Mouse (Mus musculus) heart, postnatal 25 days (tissue): Measurements from ENCODE around the gene Aig1. TPM values are rescaled to one million over a fixed set of nuclear protein-coding genes. Genes with fewer than 3 reads are reported as not detected.
A peak's percentile ranks its signal among the peaks of the same experiment; 100 is the strongest.

Source experiments
- DNase-seq: peaks from one replicate; pipeline ENCODE4 v3.0.0; 2022; ENCODE audit warnings: low spot score
- intact Hi-C: fragments of 180-260 bp; cut with DNase I; formaldehyde crosslinking; loops from one replicate; pipeline ENCODE4 v1.15.1; 2025
- total RNA-seq, 2 experiments: library from RNA; stranded (reverse); gene quantifications; 2 replicates each; pipeline ENCODE4 v1.2.3; 2021

The Aig1 gene
- total RNA-seq, 2 experiments from 2014 or later: 56.0 to 57.4 TPM

DNA sequence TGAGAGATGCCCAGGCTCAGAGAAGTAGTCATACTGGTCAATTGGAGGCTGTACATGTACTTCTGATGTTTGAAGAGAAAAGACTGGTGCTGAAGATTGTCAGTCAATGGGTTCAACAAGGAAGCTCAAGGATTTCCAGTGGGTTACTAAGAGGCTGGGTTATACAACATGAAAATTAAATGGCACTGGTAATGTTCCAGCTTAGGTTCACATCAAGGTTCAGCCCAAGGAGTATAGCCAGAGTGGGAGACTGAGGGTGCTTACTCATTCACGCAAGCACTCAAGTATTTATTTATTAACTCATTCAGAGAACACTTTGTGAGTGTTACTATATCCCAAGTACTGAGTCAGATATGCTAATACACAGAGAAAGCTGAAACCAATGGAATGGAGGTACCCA, 79.2 kb downstream of the Aig1 start:
- DNase-seq: no peak
- intact Hi-C loops: no loop called here

DNA sequence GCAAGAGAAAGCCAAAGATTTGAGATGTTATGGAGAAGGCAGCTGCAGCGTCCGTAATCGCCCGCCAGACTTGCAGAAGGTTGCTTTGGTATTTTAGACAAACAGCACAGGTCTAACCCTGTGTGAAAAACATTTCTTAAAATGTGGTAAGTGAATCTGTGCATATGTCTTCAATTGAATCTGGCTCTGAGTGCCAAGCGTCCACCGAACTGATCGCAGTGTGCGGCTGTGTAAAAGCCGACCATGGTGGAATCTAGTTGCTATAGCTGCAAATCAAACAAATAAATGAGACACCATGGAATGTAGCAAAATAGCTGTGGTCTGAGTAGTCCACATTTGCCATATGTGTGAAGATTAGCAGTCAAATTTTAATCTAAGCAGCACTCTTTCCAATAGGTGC, 80.7 kb downstream of the Aig1 start:
- intact Hi-C loops: no loop called here
- no peak for DNase-seq

DNA sequence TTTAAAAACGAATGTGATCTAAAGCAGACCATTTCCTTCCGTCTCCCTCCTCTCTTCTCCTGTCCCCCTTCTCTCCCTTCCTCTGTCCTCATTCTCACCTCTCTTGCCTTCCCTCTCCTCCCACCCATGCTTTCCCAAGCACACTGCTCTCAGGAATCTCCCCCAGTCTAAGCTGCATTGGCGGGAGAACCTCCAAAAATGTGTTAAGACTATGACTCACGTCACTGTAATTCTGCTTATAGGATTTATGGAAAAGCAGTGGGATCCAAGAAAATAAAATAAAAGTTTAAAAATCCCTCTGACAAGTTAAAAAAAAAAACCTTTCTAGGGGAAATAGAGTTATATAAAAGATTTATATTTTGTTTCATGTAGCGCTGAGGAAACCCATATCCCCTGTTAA, 86.0 kb downstream of the Aig1 start:
- intact Hi-C loops: no loop called here
- DNase-seq: no peak

DNA sequence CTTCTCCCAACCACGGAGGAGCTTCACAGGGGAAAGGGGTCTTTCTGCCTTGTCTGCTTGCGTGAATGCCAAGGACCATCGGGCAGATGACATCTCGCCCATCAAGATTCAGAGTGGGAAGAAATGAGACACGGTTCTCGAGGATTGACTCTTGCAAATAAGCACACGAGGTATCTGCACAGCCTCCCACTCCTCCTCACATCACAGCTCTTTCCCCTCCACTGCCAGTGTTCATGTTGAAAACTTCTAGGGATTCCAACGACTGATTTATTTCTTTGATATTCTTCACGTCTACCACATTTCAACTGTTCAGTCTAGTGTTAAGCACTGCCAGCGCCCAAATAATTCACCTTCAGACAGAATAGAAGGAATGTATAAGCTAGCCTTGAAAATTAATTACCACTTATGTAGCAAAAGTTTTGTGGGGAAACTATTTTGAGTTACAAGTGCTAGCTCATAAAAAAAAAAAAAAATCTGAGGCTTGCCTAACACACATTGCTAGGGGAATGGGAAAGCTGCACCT, 86.5 kb downstream of the Aig1 start:
- intact Hi-C loops: no loop called here
- DNase-seq: no peak

DNA sequence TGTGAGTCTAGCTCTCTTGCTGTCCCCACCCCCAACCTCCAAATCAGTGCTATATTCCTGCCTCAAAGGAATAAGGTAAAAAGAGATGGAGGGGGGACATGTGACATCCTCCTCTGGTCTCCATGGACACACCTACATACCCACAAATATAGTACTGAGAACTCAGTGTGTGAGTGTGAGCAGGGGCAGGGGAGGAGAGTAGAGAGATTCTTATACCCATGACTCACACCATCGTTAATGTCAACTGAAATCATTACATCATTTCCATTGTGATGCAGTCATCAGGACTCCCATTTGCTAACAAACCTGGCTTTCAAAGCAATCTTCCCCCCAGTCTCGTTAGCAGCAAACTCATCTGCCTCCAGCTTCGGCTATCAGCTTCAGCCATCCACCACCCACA, 92.8 kb downstream of the Aig1 start:
- no peak for DNase-seq
- intact Hi-C loops: no loop called here

DNA sequence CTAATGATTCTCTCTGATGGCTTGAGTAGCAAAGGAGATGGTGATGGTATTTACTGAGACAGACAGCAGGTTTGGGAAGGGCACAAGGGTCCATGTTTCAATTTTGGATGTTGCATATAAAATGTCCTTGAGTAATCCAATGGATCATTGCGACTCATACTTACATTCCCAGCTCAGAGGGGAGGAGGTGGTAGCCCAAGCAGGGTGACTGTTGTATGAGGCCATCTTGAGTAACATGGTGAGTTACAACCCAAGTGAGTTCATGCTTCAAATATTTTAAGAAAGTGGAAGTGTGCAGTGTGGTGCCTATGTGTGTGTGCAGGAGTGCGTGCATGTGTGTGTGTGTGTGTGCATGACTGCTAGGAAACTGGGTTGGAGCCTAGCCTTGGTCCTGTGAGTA, 93.4 kb downstream of the Aig1 start:
- no peak for DNase-seq
- intact Hi-C loops: no loop called here

DNA sequence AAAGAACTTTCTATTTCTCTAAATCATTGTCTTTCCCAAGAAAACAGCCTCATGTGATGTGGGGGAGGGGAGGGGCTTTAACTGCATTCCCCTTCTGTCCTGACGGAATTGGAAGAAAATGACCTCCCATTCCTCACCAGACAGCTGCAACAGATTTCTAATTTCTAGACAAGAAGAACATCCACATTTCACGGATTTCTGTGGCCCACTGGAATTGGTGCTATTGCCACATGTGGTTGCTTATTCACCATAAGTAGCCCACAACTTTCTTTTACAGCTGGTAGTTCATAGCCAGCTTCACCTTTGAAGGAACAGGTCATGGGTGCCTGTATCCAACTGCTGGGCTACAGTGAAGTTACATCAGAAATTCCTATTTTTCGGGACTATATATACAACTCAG, 93.9 kb downstream of the Aig1 start:
- no peak for DNase-seq
- intact Hi-C loops: no loop called here

DNA sequence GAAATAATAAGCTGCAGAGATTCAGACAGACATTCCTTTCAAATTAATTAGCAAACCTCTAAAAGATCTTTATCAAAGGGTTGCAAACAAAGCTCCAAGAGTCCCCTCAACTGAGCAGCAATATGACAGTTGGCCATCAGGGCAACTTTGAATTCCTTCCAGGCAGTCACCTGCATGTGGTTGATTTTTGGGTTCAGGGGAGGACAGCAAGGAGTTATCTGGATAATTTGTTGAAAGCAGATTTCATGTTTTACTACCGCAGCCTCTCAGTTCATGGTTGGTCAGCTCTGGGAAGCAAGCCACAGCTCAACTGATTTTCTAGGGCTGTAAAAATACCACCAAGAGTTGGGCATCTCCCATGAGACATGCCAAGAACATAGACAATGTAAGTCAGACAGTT, 98.1 kb downstream of the Aig1 start:
- intact Hi-C loops: no loop called here

DNA sequence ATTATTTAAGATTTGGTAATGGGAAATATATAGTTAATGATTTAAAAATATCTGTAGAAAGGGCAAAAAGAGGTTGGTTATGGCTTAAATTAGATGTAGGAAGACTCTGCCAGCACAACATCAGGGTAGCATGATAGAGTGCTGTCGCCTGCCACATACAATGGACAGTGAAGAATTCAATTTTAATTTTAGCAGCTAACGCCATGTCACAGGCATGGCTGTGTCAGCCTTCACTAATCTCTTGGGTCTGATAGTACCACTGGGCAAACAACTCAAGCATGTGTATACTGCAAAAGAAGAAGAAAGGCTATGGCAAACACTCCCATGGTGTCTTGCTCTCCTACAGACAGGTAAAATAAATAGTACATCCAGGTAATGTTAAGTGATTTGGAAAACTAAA, 99.0 kb downstream of the Aig1 start:
- DNase-seq: no peak
- intact Hi-C loops: no loop called here

More for the DNA sequence above, 98.1 kb downstream of the Aig1 start:
- no peak for DNase-seq

DNA sequence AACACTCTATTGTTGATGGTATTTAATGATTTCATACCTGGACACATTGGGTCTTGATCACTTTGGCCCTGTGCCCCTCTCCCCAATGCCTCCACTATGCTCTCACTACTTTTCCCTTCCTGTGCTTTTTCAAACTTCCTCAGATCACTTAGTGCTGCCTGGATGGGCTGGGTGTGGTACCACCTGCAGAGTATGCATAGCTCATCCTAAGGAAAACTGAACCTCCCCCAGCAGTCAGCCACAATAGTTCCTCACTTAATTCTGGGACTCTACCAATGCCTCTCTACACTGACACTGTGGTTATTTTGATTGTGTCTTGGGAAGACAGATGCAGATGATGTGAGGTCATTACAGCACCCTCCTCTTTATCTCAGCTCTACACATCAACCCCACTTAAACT, 99.9 kb downstream of the Aig1 start:
- DNase-seq: no peak
- intact Hi-C loops: no loop called here

DNA sequence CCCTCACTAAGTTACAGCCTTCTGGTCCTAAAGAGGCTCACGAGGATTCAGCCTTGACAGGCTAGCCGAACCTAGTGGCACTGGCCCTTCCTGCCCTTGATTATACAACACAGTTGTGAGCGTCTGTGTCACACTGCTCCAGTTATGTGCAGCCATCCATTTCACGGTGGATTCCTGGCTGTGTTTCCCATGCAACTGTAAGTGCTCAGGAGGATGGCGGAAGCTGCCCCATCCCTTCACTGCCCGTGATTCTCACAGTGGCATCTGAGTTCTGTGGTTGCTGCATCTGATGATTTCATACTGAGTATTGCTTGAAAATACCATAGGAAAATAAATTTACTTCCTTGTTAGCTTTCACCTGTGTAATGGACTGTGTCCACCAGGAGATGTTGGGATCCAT, 101.7 kb downstream of the Aig1 start:
- DNase-seq: no peak

DNA sequence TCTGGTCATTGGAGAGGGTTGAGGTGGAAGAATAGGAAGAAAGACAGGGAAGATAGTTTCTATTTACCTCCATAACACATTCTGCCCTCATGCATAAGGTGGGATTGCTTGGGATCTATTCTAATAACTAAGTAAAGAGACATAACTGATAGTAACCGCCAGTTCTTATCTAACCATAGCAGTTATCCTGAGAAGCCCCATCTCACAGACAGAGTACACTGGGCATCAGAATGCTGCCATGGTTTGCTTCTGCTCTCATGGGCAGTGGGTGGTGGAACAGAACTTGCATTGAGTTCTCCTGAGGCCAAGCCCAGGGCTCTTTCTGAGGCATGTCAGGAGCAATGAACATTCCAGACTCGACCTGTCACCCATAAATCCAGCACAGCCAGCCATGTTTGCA, 105.6 kb downstream of the Aig1 start:
- intact Hi-C loops: no loop called here
- no peak for DNase-seq

More for the DNA sequence above, 101.7 kb downstream of the Aig1 start:
- intact Hi-C loops: no loop called here

DNA sequence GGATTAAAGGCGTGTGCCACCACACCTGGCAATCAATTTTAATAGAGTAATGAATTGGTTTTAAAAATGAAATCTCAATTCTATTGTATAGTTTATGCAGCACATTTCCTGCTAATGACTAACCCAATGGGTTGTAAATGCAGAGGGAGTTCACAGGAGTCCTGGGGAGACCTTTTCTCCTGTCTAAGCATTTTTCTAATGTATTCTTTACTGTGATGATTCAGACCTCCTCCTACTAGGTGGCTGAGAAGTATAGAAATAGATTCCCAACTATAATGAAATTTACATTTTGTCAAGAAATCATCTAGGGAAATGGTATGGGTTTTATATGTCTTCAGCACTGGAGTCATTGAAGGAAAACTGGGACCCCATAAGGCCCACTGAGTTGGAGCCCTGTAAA, 114.1 kb downstream of the Aig1 start:
- intact Hi-C loops: no loop called here
- DNase-seq: no peak

DNA sequence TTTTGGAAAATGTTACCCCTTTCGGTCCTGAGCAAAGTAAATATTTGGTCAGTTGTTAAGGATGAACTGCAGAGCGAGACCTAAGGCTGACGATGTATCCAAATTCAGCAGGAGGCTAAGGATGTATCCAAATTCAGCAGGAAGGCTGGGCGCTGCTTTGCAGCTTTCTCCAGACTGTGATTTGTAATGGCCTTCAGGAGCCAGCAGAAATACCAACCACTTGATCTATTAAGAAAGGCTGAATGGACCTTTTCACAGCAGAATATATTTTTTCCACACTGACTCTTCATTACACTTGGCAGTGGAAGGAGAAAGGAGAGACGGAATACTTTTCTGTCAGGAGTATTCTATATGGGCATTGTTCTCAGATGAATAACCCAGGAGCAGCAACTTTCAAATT, 115.0 kb downstream of the Aig1 start:
- DNase-seq: no peak
- intact Hi-C loops: no loop called here

DNA sequence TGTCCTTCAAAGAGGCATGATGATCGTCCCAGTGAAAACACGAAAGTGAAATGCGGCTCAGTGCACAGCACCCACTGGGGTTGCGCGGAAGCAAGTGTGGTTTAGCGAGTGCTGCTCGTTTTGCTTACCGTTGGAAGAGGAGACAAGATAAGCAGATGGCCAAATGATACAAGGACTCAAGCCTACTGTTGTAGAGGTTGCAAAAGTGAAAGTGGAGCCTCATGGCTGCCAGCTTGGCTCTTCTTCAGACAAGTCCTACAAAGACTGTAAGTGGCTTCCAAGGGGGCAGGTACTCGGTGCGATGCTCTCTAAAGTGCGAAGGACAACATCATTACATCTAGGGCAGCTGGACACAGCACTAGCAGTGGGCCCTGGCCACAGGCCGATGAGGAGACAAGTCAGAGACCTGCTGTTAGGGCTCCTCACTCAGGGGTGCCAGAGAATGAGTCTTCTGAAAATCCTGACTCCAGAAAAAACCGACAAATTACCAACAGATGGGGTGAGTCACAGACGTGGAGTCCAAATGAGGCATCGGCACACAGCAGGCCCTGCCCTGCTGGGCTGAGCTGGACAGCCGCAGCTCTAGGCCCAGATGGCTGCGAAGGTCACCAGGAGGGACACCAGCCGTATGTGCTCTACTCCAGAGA, 129.2 kb downstream of the Aig1 start:
- DNase-seq: peak; percentile 12
- intact Hi-C loops: no loop called here

DNA sequence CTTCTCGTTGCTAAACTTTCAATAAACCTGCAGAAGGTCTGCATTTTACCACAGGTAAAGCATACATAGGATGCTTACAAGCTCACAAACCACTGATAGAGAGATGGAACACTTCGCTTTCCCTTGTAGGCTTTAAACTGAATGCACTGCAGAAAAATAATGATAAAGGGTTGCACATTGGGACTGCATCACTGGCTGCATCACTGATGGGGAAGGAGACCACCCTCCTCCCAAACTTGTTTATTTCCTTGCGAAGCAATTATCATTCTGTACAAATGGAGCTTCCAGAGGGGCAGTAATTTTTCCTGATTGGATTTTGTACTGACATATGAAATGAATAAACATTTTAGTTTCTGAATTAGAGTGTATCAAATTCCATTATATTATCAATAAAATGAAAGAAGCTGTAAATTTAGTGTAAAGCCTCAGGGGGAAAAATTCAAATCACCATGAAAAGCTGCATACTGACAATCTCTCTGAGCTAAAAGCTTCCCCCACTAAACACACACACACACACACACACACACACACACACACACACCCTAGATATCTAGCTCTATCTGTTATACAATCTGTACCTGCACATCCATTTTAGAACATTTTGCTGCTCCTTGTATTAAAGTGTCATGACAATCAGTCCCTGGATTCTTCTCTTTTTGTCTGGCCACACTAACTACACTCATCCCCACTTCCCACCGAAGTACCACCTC, 138.6 kb downstream of the Aig1 start:
- no peak for DNase-seq
- intact Hi-C loops: no loop called here

DNA sequence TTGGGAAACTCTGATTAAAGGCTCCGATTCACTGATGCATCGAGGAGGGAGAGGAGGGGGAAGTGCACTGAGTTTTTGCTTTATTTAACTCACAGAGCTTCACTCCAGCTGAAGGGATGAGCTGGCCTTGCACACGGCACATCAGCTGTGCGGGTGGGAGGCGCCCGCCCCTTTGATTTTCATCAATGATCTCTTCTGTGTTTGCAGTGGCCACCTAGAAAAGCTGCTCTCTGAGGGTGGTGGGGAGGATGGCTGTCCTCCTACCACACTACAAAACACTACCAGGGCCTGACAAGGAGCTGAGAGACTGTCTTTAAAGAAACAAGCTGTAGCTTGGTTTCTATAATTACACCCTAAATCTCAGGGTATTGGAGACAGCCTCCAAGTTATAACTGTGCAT, 141.1 kb downstream of the Aig1 start:
- intact Hi-C loops: no loop called here
- DNase-seq: no peak

DNA sequence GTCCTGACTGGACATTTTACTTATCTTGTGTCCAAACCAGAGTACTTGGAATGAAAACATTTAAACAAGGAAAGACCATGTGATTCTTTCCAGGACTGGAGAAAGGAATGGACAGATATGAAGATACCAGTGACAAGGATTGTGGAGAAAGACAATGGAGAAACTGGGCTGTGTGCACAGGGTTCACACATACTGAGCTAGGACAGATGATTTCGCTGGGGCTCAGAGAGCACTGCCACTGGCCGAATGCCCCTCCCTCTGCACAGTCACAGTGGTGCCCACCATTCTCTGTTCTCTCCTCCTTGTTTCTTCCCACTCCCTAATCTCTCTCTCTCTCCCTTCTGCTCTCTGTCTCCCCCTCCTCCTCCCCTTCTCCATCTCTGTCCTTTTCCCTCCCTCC, 142.6 kb downstream of the Aig1 start:
- DNase-seq: no peak
- intact Hi-C loops: no loop called here

DNA sequence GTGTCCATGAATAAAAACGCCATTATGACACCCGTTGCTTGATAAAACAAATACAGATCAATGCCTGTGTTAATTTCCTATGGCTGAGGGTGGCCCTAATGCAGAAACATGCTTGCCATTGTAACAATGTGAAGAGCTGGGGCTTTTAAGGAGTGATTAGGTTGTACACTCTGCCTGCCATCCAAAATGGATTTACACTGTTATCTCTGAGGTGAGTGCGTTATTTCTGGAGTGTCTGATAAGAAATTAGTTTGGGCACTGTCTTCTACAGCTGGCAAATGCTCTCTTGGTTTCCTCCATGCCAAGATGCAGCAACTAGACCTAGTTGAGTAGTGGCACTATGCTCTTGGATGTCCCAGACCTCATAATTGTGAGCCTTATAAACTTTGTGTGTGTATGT, 143.5 kb downstream of the Aig1 start:
- DNase-seq: no peak
- intact Hi-C loops: no loop called here

DNA sequence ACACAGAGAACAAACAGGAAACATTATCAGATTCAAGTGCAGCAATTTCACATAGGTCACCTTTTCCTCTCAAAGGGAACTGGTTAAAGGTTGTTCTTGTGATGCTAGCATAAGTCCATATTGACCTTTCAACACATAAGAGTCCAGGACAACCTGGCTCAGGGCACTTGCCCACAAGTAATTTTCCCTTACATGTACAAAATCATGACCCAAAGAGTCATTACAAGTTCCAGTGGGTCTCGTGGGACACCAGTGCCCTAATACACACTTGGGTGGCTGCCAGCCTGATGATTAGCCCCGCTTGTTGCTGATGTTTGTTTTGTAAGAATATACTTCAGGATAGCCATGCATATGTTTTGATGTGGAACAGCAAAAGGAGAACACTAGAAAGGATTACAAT, 152.6 kb downstream of the Aig1 start:
- DNase-seq: no peak
- intact Hi-C loops: no loop called here

DNA sequence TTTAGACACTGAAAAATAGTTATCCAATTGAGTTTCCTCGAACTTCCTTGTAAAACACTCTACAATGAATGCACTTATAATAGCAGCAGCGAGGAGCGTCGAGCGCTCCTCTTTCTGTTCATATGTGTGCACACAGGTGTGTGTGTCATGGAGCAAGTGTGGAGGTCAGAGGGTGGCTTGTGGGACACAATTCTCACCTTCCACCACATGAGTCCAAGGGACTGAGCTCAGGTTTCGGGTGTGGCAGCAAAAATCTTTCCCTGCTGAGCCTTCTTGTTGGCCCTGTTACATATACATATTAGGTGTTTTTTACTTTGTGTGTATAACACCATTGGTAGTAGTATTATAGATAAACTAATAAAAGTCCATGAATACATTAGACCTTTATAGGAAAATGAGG, 153.2 kb downstream of the Aig1 start:
- DNase-seq: no peak
- intact Hi-C loops: no loop called here

DNA sequence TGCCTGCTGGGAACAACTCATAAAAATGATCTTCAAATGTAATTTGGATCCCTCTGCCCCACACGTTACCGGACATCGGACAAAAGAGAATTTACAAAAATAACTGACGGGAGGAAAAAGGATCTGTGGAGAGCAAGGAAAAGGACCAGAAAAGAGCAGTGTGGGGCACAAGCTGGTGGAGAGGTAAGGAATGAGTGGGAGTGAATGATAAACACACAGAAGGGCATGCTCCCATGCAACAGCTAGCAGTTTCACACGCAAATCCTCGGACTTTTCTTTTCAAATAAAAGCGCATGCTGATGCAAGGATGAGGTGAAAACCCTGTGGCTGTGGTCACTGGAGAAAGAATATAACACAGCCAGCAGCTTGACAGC, 153.9 kb downstream of the Aig1 start:
- intact Hi-C loops: no loop called here
- DNase-seq: no peak
